Mouse (Mus musculus) kidney, embryonic 15.5 days (tissue): ENCODE measurements around the gene Nr2e3. TPM values are rescaled to one million over a fixed set of nuclear protein-coding genes. Genes with fewer than 3 reads are reported as not detected.
"Not testable (repeated sequence)": the region's sequence is repeated elsewhere in the genome, so short reads cannot be mapped to it uniquely, and the experiment has no call there.

Experiments used
- ATAC-seq: fragments of 200-750 bp; cut with Nextera tagmentation; replicated peaks from 2 replicates; pipeline ENCODE4 v1.8.0; 2017; ENCODE audit warnings: moderate TSS enrichment; ENCODE audit not compliant: low FRiP score
- H3K27ac ChIP-seq: fragments of 300-500 bp; sonication (generic); 2 replicates; pipeline ENCODE4 v1.5.1; 2015; ENCODE audit warnings: mild to moderate bottlenecking, inconsistent platforms
- H3K27me3 ChIP-seq: fragments of 300-500 bp; sonication (generic); 2 replicates; pipeline ENCODE4 v1.6.1; 2015; ENCODE audit warnings: inconsistent platforms
- H3K36me3 ChIP-seq: fragments of 300-500 bp; sonication (generic); 2 replicates; pipeline ENCODE4 v1.6.1; 2015; ENCODE audit warnings: inconsistent platforms
- H3K4me1 ChIP-seq: fragments of 300-500 bp; sonication (generic); 2 replicates; pipeline ENCODE4 v1.6.1; 2015; ENCODE audit warnings: inconsistent platforms
- H3K4me2 ChIP-seq: fragments of 300-500 bp; sonication (generic); 2 replicates; pipeline ENCODE4 v1.6.1; 2015; ENCODE audit warnings: moderate library complexity, mild to moderate bottlenecking, inconsistent platforms
- H3K4me3 ChIP-seq: fragments of 300-500 bp; sonication (generic); replicated peaks from 2 replicates; pipeline ENCODE4 v1.5.1; 2015; ENCODE audit warnings: mild to moderate bottlenecking, inconsistent platforms
- H3K9ac ChIP-seq: fragments of 300-500 bp; sonication (generic); 2 replicates; pipeline ENCODE4 v1.6.1; 2015; ENCODE audit warnings: mild to moderate bottlenecking, inconsistent platforms
- H3K9me3 ChIP-seq: fragments of 300-500 bp; sonication (generic); replicated peaks from 2 replicates; pipeline ENCODE4 v1.6.1; 2016; ENCODE audit warnings: inconsistent platforms
- WGBS: fragments of 180-500 bp; shearing (Covaris S2); methylation state at CpG from one replicate; pipeline ENCODE4 v1.1.7; 2015; ENCODE audit warnings: mixed read lengths; 5-methylcytosine and 5-hydroxymethylcytosine counted together
- polyA plus RNA-seq: library from polyadenylated mRNA; unstranded; fragments of >200 nt; fragmentation: Nextera tagmentation; extraction: Ambion mirVana; gene quantifications from 2 replicates; pipeline ENCODE4 v1.2.1, GENCODE M21; 2015

Nr2e3 gene
- polyA plus RNA-seq, 1 experiment from 2014 or later = not detected

- Histone ChIP-seq H3K9ac (no peak overlapping the region), H3K27ac (no peak overlapping the region), H3K9me3 (no peaks in the 10 kb centered on the region), H3K4me3 (no peak overlapping the region), H3K4me1 (peaks cover 22% of the 10 kb centered on the region), H3K36me3 (no peaks in the 10 kb centered on the region), H3K4me2 (no peak overlapping the region), H3K27me3 (no peaks in the 10 kb centered on the region)
- ATAC-seq = no peak
- WGBS = 45% methylated on average over 3 of the region's 3 CpGs
Measured at GRCm38 (mm10) chr9:59964367-59964766, 3.9 kb upstream of the Nr2e3 start.

- H3K4me2 ChIP-seq = no peak overlapping the region
- H3K4me1 ChIP-seq = peaks cover 23% of the 10 kb centered on the region
- no peak overlapping the region for H3K9ac ChIP-seq
- H3K36me3 ChIP-seq = no peaks in the 10 kb centered on the region
- H3K27me3 ChIP-seq = no peaks in the 10 kb centered on the region
- H3K4me3 ChIP-seq = no peak overlapping the region
- 65% methylated on average over 14 of the region's 14 CpGs for WGBS
- no peak for ATAC-seq
- no peak overlapping the region for H3K27ac ChIP-seq
- no peaks in the 10 kb centered on the region for H3K9me3 ChIP-seq
Measured at GRCm38 (mm10) chr9:59961201-59961955, 919 bp upstream of the Nr2e3 start.

- WGBS = 3% methylated on average over 8 of the region's 8 CpGs
Measured at GRCm38 (mm10) chr9:59959276-59959675, 1.2 kb downstream of the Nr2e3 start.

DNA sequence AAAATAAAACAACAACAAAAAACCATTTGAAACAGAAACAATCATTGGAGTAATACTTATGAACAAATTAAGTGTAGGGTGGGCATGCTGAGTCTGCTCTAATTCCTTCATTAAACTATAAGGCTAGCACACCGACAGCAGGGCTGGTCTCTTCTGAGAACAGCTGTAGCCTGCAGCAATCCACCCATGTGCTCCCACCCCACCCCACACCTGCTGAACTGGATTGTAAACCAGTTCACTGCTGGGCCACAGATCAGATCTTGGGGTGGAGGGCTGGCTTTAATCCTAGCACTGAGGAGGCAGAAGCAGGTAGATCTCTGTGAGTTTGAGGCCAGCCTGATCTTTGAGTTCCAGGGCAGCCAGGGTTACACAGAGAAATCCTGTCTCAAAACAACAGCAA lies 2.3 kb downstream of the Nr2e3 start:
- WGBS = 67% methylated on average over 1 of the region's 1 CpGs
- not testable (repeated sequence) for H3K9me3 ChIP-seq, H3K27me3 ChIP-seq, H3K4me3 ChIP-seq, H3K4me2 ChIP-seq, H3K27ac ChIP-seq, H3K9ac ChIP-seq, H3K4me1 ChIP-seq, ATAC-seq, H3K36me3 ChIP-seq

More at GRCm38 (mm10) chr9:59959276-59959675, 1.2 kb downstream of the Nr2e3 start:
- Histone ChIP-seq H3K4me1 (peaks cover 8% of the 10 kb centered on the region), H3K4me2 (no peak overlapping the region), H3K27me3 (no peaks in the 10 kb centered on the region), H3K36me3 (no peaks in the 10 kb centered on the region), H3K27ac (no peak overlapping the region), H3K9ac (no peak overlapping the region), H3K9me3 (no peaks in the 10 kb centered on the region), H3K4me3 (no peak overlapping the region)
- ATAC-seq = peak; percentile 59; the same call in 1 of the 2 replicates

DNA sequence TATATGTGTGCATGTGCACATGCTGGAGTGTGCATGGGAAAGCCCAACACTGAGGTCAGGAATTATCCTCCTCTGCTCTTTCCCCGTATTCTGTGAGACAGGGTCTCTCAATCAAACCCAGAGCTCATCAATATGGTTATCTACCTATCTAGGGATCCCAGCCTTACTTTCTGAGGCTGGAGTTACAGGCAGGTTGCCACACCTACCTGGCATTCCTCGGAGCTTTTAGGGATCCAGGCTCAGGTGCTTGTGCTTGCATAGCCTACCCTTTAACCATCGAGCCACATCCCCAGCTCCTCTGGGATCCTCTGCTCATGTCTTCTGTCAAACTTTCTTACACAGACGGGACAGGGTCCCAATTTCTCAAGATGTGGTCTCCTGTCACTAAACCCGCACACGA lies 4.0 kb downstream of the Nr2e3 start:
- no peak overlapping the region for H3K9ac ChIP-seq
- peak overlapping the region; percentile 41; the same call in 1 of the 2 replicates for H3K4me2 ChIP-seq
- no peaks in the 10 kb centered on the region for H3K9me3 ChIP-seq
- H3K36me3 ChIP-seq = no peaks in the 10 kb centered on the region
- 50% methylated on average over 6 of the region's 6 CpGs for WGBS
- ATAC-seq = no peak
- H3K27ac ChIP-seq = no peak overlapping the region
- H3K4me3 ChIP-seq = peak overlapping the region; percentile 24; the same call in 1 of the 2 replicates
- no peaks in the 10 kb centered on the region for H3K27me3 ChIP-seq
- peaks cover 8% of the 10 kb centered on the region; the same call in 1 of the 2 replicates for H3K4me1 ChIP-seq

DNA sequence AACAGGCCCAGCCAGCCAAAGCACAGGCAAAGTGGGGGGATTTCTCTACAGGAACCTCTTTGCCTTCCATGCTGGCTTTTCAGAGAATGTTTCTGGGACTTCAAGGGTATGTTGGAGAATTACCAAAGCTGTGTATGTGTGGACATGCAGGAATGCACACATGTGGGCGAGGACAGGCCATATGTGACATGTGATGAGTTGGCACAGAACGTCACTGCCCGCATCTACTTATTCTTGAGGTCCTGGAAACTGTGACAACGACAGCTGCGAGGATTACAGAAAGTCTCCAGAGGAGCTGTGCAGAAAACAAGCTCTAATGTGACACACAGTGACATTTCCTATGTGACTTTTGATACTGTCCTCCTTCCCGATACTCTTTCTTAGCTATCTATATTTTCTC lies 4.8 kb downstream of the Nr2e3 start:
- H3K4me1 ChIP-seq = peaks cover 8% of the 10 kb centered on the region; the same call in 1 of the 2 replicates
- no peak overlapping the region for H3K4me3 ChIP-seq
- no peak for ATAC-seq
- H3K27me3 ChIP-seq = no peaks in the 10 kb centered on the region
- H3K36me3 ChIP-seq = no peaks in the 10 kb centered on the region
- no peak overlapping the region for H3K9ac ChIP-seq
- whole genome bisulfite sequencing = 81% methylated on average over 6 of the region's 6 CpGs
- no peak overlapping the region for H3K27ac ChIP-seq
- H3K4me2 ChIP-seq = no peak overlapping the region
- no peaks in the 10 kb centered on the region for H3K9me3 ChIP-seq

DNA sequence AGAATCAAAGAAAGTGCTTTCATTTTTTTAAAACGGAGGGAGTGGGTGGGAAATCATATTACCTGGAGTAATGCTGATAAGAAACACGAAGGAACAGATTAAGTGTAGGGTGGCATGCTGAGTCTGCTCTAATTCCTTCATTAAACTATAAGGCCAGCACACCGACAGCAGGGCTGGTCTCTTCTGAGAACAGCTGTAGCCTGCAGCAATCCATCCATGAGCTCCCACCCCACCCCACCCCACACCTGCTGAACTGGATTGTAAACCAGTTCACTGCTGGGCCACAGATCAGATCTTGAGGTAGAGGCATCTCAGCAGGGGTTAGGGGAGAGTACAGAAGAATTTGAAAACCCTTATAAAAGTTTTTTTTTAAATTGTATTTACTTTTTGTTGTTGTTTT lies 5.3 kb downstream of the Nr2e3 start:
- Histone ChIP-seq H3K27ac (no peak overlapping the region), H3K9me3 (no peaks in the 10 kb centered on the region), H3K4me2 (no peak overlapping the region), H3K36me3 (no peaks in the 10 kb centered on the region), H3K4me3 (no peak overlapping the region), H3K27me3 (no peaks in the 10 kb centered on the region), H3K4me1 (peaks cover 8% of the 10 kb centered on the region; the same call in 1 of the 2 replicates), H3K9ac (no peak overlapping the region)
- ATAC-seq = no peak
- 56% methylated on average over 3 of the region's 3 CpGs for WGBS

GRCm38 (mm10) chr9:59953556-59953955 lies 6.9 kb downstream of the Nr2e3 start:
- 77% methylated on average over 7 of the region's 7 CpGs for WGBS
- no peak for ATAC-seq
- Histone ChIP-seq H3K9me3 (no peaks in the 10 kb centered on the region), H3K36me3 (no peaks in the 10 kb centered on the region), H3K4me2 (no peak overlapping the region), H3K9ac (no peak overlapping the region), H3K27me3 (no peaks in the 10 kb centered on the region), H3K4me1 (0 out of 2 replicates have a peak, but pooled peaks cover 4% of the 10 kb centered on the region), H3K27ac (no peak overlapping the region), H3K4me3 (no peak overlapping the region)

GRCm38 (mm10) chr9:59952515-59953070 lies 7.9 kb downstream of the Nr2e3 start:
- Histone ChIP-seq H3K9me3 (no peaks in the 10 kb centered on the region), H3K27me3 (no peaks in the 10 kb centered on the region), H3K36me3 (no peaks in the 10 kb centered on the region), H3K4me2 (no peak overlapping the region), H3K9ac (no peak overlapping the region), H3K4me3 (no peak overlapping the region), H3K4me1 (0 out of 2 replicates have a peak, but pooled peaks cover 8% of the 10 kb centered on the region), H3K27ac (no peak overlapping the region)
- WGBS = 74% methylated on average over 8 of the region's 8 CpGs
- ATAC-seq = no peak

- ATAC-seq = no peak
- H3K4me3 ChIP-seq = no peak overlapping the region
- no peak overlapping the region for H3K9ac ChIP-seq
- H3K9me3 ChIP-seq = no peaks in the 10 kb centered on the region
- WGBS = 67% methylated on average over 4 of the region's 4 CpGs
- no peak overlapping the region for H3K27ac ChIP-seq
- 0 out of 2 replicates have a peak, but pooled peaks cover 8% of the 10 kb centered on the region for H3K4me1 ChIP-seq
- H3K27me3 ChIP-seq = no peaks in the 10 kb centered on the region
- no peaks in the 10 kb centered on the region for H3K36me3 ChIP-seq
- H3K4me2 ChIP-seq = no peak overlapping the region
Measured at GRCm38 (mm10) chr9:59951943-59952342, 8.5 kb downstream of the Nr2e3 start.

DNA sequence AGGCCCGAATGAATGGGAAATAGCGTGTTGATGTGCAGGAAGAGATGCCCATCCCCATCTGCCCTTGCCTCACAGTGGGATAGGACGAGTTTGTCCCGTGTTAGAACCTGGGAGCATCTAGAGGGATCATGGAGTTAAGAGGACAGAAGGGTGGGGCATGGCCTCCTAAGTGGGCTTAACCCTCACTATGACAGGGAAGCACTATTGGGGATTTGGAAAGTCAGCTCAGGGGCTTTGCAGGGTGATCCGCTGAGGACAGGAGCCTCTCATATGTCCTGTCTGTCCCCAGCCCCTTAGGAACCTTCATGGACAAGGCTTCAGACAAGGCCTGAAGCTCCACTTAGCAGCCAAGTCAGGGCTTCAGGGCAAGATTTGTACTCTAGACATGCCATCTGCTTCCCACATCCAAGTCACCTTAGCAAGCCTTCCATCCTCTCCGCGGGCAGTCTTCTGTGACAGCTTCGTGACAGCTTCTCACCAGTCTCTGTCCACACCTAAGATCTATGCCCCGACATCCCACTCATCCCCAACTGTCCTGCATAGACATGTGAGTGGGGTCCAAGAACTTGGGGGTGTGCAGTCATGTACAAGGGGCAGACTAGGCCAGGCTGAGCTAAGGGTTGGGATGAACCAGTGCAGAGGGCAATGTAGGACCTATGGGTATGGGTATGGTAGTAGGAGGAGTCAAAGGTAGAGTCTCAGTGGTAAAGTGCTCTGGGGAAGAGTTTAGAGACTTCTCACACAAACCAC lies 9.3 kb downstream of the Nr2e3 start:
- Histone ChIP-seq H3K27ac (no peak overlapping the region), H3K9me3 (no peaks in the 10 kb centered on the region), H3K4me1 (0 out of 2 replicates have a peak, but pooled peaks cover 3% of the 10 kb centered on the region), H3K27me3 (no peaks in the 10 kb centered on the region), H3K4me2 (no peak overlapping the region), H3K9ac (no peak overlapping the region), H3K4me3 (no peak overlapping the region), H3K36me3 (no peaks in the 10 kb centered on the region)
- ATAC-seq = no peak
- WGBS = 91% methylated on average over 9 of the region's 9 CpGs

DNA sequence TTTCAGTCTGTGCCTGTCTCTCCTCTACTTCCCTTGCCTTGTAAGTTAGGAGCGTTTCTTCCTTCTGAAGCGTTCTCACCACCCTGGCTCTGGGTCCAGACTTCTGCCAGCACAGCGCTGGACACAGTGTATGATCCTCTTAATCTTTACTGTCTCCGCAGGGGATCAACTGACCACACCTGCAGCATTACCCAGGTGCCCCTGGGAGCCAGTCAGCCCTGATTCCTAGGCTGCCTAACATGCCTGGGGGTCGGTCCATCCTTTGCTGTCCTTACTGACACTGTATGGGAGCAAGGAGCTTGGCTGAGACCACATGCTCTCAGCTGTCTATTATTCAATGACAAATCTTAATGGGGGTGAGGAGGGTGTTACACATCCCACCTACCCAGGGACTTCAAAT lies 10.5 kb downstream of the Nr2e3 start:
- Histone ChIP-seq H3K27ac (no peak overlapping the region), H3K36me3 (no peaks in the 10 kb centered on the region), H3K4me3 (no peak overlapping the region), H3K9me3 (no peaks in the 10 kb centered on the region), H3K4me1 (0 out of 2 replicates have a peak, but pooled peaks cover 3% of the 10 kb centered on the region), H3K9ac (no peak overlapping the region), H3K27me3 (no peaks in the 10 kb centered on the region), H3K4me2 (no peak overlapping the region)
- ATAC-seq = no peak
- 93% methylated on average over 5 of the region's 5 CpGs for WGBS
